Mouse (Mus musculus): ENCODE measurements at regions not wholly inside any gene's neighbourhood (a gene's known extent, or its start where the extent isn't known, plus 50 kb on each side); places are given as distances from the start of the nearest gene placed in this dataset.

- DNase-seq (ENCODE audit: low read depth in 1 of 2, low spot score in 2 of 2) = no peak
Observed at GRCm38 (mm10) chr5:75829850-75830625, 148.2 kb downstream of the Kdr start.

- no peak for DNase-seq (ENCODE audit: low read depth in 1 of 2, low spot score in 2 of 2)
Observed at GRCm38 (mm10) chr5:75828332-75828731, 149.9 kb downstream of the Kdr start.

- DNase-seq (ENCODE audit: low read depth in 1 of 2, low spot score in 2 of 2) = no peak
Observed at GRCm38 (mm10) chr5:75826283-75827098, 151.8 kb downstream of the Kdr start.

GRCm38 (mm10) chr5:75825576-75825975 lies 152.7 kb downstream of the Kdr start:
- no peak for DNase-seq (ENCODE audit: low read depth in 1 of 2, low spot score in 2 of 2)

GRCm38 (mm10) chr5:75824660-75825059 lies 153.6 kb downstream of the Kdr start:
- no peak for DNase-seq (ENCODE audit: low read depth in 1 of 2, low spot score in 2 of 2)

GRCm38 (mm10) chr5:75823646-75824045 lies 154.6 kb downstream of the Kdr start:
- DNase-seq (ENCODE audit: low read depth in 1 of 2, low spot score in 2 of 2) = no peak

GRCm38 (mm10) chr5:75817396-75817795 lies 160.9 kb downstream of the Kdr start:
- DNase-seq (ENCODE audit: low read depth in 1 of 2, low spot score in 2 of 2) = no peak

- DNase-seq (ENCODE audit: low read depth in 1 of 2, low spot score in 2 of 2) = no peak
Observed at GRCm38 (mm10) chr5:75814393-75814984, 163.8 kb downstream of the Kdr start.

- no peak for DNase-seq (ENCODE audit: low read depth in 1 of 2, low spot score in 2 of 2)
Observed at GRCm38 (mm10) chr5:75812686-75813085, 165.6 kb downstream of the Kdr start.

- no peak for DNase-seq (ENCODE audit: low read depth in 1 of 2, low spot score in 2 of 2)
Observed at GRCm38 (mm10) chr5:75808551-75809332, 169.5 kb downstream of the Kdr start.

- DNase-seq (ENCODE audit: low read depth in 1 of 2, low spot score in 2 of 2) = no peak
Observed at GRCm38 (mm10) chr5:75805011-75805410, 173.2 kb downstream of the Kdr start.

- no peak for DNase-seq (ENCODE audit: low read depth in 1 of 2, low spot score in 2 of 2)
Observed at GRCm38 (mm10) chr5:75804340-75804739, 173.9 kb downstream of the Kdr start.

GRCm38 (mm10) chr5:75803012-75803411 lies 175.2 kb downstream of the Kdr start:
- no peak for DNase-seq (ENCODE audit: low read depth in 1 of 2, low spot score in 2 of 2)

GRCm38 (mm10) chr5:75800040-75800989 lies 177.9 kb downstream of the Kdr start:
- DNase-seq (ENCODE audit: low read depth in 1 of 2, low spot score in 2 of 2) = no peak

- no peak for DNase-seq (ENCODE audit: low read depth in 1 of 2, low spot score in 2 of 2)
Observed at GRCm38 (mm10) chr5:75799627-75800026, 178.6 kb downstream of the Kdr start.

- no peak for DNase-seq (ENCODE audit: low read depth in 1 of 2, low spot score in 2 of 2)
Observed at GRCm38 (mm10) chr5:75793184-75793583, 185.1 kb downstream of the Kdr start.

GRCm38 (mm10) chr5:75791738-75792137 lies 186.5 kb downstream of the Kdr start:
- no peak for DNase-seq (ENCODE audit: low read depth in 1 of 2, low spot score in 2 of 2)

GRCm38 (mm10) chr5:75788087-75788486 lies 190.2 kb downstream of the Kdr start:
- no peak for DNase-seq (ENCODE audit: low read depth in 1 of 2, low spot score in 2 of 2)

- no peak for DNase-seq (ENCODE audit: low read depth in 1 of 2, low spot score in 2 of 2)
Observed at GRCm38 (mm10) chr5:75786196-75786595, 192.1 kb downstream of the Kdr start.

- no peak for DNase-seq (ENCODE audit: low read depth in 1 of 2, low spot score in 2 of 2)
Observed at GRCm38 (mm10) chr5:75784998-75785593, 193.2 kb downstream of the Kdr start.
